Mouse (Mus musculus): ENCODE results near the gene Foxp4. TPM values are rescaled to one million over a fixed set of nuclear protein-coding genes. Genes with fewer than 3 reads are reported as not detected.

The Foxp4 gene
- polyA plus RNA-seq, 1 experiment from 2014 or later = 43.3 TPM

- no peak overlapping the region for H3K4me2 ChIP-seq
- H3K9me3 ChIP-seq = no peaks in the 10 kb centered on the region
- no peak for ATAC-seq (replicated peaks)
- no peak overlapping the region for H3K4me3 ChIP-seq
- WGBS = 79% methylated on average over 5 of the region's 5 CpGs
- peaks cover 30% of the 10 kb centered on the region for H3K4me1 ChIP-seq
- no peaks in the 10 kb centered on the region for H3K36me3 ChIP-seq (replicated peaks)
- H3K27me3 ChIP-seq (replicated peaks) = no peaks in the 10 kb centered on the region
- no peak overlapping the region for H3K9ac ChIP-seq
- no peak overlapping the region for H3K27ac ChIP-seq
These were observed 41.3 kb downstream of the Foxp4 start for GRCm38 (mm10) chr17:47883099-47883498.

DNA sequence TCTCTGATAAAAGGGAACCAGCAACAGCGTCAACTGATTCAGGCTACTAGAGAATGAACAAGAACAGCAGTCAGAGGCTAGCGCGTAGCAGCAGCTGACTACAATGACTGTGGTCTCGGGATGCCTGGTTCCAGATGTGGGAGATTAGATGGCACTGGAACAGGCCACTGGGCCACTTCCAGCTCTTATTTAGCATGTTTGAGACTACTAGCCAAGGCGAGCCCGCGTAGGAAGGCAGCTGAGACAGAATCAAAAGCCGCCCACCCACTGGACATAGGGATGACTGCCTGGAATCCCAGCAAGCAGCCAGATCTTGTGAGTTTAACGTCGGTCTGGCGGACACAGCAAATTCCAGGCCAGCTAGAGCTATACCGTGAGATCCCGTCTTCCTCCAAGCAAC is 43.1 kb downstream of the Foxp4 start:
- H3K9me3 ChIP-seq = no peaks in the 10 kb centered on the region
- 61% methylated on average over 13 of the region's 13 CpGs for WGBS
- H3K4me2 ChIP-seq = no peak overlapping the region
- no peaks in the 10 kb centered on the region for H3K36me3 ChIP-seq (replicated peaks)
- no peak overlapping the region for H3K4me3 ChIP-seq
- no peak overlapping the region for H3K9ac ChIP-seq
- no peak overlapping the region for H3K27ac ChIP-seq
- ATAC-seq (replicated peaks) = no peak
- no peaks in the 10 kb centered on the region for H3K27me3 ChIP-seq (replicated peaks)
- H3K4me1 ChIP-seq = peaks cover 36% of the 10 kb centered on the region

GRCm38 (mm10) chr17:47879207-47879606 is 45.2 kb downstream of the Foxp4 start:
- Histone ChIP-seq H3K27me3 (replicated peaks) (no peaks in the 10 kb centered on the region), H3K4me3 (peak overlapping the region; percentile 43), H3K9me3 (no peaks in the 10 kb centered on the region), H3K27ac (peak overlapping the region; percentile 75), H3K4me2 (peak overlapping the region; percentile 70), H3K9ac (peak overlapping the region; percentile 55; the same call in 1 of the 2 replicates), H3K36me3 (replicated peaks) (0 out of 2 replicates have a peak, but pooled peaks cover 5% of the 10 kb centered on the region), H3K4me1 (peaks cover 52% of the 10 kb centered on the region)
- 22% methylated on average over 3 of the region's 3 CpGs for WGBS
- peak; percentile 18 for ATAC-seq (replicated peaks)

DNA sequence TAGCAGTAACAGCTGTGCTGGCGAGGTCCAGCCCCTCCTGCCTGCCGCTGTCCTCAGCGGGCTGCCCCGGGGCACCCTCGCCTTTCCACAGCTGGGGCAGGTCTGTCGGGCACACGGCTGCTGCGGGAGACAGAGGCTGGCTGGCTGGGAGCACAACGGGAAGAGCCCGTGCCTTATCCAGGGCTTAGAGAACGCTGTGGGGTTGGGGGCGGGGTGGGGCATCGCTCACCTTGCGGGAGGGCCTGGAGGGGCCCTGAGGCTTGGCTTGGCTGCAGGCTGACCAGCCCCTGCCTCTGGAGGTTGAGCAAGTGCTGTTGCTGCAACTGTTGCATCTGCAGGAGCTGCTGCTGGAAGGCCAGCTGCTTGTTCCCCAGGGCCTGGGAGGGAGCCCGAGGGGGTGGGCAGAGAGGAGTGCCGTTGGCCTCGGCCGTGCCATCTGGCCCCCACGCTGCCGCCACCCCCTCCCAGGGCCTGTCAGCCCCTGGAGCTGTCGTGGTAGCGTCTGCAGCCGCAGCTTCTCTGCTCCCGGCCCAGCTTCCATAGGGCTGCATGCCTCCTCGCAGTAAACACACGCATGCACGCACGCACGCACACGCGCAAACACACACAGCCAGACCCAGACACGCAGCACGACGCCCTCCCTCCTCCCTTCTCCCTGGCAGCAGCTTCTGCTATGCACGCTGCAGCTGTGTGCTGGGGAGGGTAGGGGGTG is 45.9 kb downstream of the Foxp4 start:
- Histone ChIP-seq H3K9me3 (no peaks in the 10 kb centered on the region), H3K4me2 (peak overlapping the region; percentile 70), H3K27me3 (replicated peaks) (no peaks in the 10 kb centered on the region), H3K9ac (peak overlapping the region; percentile 55), H3K4me1 (peaks cover 59% of the 10 kb centered on the region), H3K27ac (peak overlapping the region; percentile 75), H3K4me3 (peak overlapping the region; percentile 43), H3K36me3 (replicated peaks) (0 out of 2 replicates have a peak, but pooled peaks cover 5% of the 10 kb centered on the region)
- peak; percentile 82 for ATAC-seq (replicated peaks)
- WGBS = 4% methylated on average over 35 of the region's 35 CpGs

GRCm38 (mm10) chr17:47877715-47878377 is 46.6 kb downstream of the Foxp4 start:
- Histone ChIP-seq H3K27me3 (replicated peaks) (no peaks in the 10 kb centered on the region), H3K4me2 (peak overlapping the region; percentile 70), H3K4me3 (peak overlapping the region; percentile 43), H3K36me3 (replicated peaks) (0 out of 2 replicates have a peak, but pooled peaks cover 5% of the 10 kb centered on the region), H3K9me3 (no peaks in the 10 kb centered on the region), H3K27ac (peak overlapping the region; percentile 75), H3K9ac (peak overlapping the region; percentile 55), H3K4me1 (peaks cover 65% of the 10 kb centered on the region)
- WGBS = 21% methylated on average over 10 of the region's 10 CpGs
- ATAC-seq (replicated peaks) = peak; percentile 31

DNA sequence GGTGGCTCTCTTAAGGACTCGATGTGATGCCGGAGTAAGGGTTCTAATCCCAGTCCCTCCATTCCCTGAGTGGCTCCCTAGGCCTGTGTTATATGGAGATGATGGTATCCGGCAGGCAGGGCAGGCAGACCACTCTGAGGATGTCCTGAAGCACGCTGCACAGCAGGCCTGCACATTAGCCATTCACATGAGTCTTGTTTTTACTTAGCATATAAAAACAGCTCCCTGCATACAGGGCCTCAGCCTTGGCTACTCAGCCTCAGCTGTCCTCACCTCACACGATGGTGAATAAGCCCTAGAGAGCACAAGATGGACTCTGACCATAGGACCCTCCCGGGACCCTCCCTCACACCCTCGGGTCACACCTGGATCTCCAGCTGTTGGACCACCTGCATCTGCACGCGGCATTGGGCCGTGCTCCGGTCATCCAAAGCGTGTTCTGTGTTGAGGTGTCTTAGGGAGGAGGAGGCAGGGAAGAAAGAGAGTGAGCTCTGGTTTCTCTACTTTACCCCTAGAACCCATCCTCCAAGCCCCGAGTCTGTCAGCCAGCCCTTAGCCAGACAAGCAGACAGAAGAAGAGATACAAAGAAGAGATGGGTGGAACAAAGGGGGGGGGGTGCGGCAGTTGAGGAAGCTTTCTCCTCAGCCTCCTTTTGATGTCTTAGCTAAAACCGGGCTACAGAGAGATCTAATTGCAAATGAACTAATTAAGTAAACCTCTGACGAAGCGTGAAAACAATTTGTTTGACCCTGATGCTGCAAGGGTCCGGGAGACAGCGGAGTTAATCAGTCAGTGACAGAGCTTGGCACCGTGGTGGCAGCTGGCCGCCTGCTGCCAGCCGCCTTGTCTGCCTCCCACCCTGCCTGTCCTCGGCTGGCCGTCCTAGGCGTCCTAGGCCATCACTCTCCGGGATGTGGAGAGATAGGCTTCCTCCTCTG is 47.4 kb downstream of the Foxp4 start:
- H3K4me1 ChIP-seq = peaks cover 73% of the 10 kb centered on the region
- no peaks in the 10 kb centered on the region for H3K9me3 ChIP-seq
- no peaks in the 10 kb centered on the region for H3K27me3 ChIP-seq (replicated peaks)
- peak overlapping the region; percentile 75 for H3K27ac ChIP-seq
- 0 out of 2 replicates have a peak, but pooled peaks cover 5% of the 10 kb centered on the region for H3K36me3 ChIP-seq (replicated peaks)
- H3K9ac ChIP-seq = peak overlapping the region; percentile 55
- peak overlapping the region; percentile 70 for H3K4me2 ChIP-seq
- WGBS = 10% methylated on average over 26 of the region's 26 CpGs
- peak overlapping the region; percentile 43 for H3K4me3 ChIP-seq
- no peak for ATAC-seq (replicated peaks)

DNA sequence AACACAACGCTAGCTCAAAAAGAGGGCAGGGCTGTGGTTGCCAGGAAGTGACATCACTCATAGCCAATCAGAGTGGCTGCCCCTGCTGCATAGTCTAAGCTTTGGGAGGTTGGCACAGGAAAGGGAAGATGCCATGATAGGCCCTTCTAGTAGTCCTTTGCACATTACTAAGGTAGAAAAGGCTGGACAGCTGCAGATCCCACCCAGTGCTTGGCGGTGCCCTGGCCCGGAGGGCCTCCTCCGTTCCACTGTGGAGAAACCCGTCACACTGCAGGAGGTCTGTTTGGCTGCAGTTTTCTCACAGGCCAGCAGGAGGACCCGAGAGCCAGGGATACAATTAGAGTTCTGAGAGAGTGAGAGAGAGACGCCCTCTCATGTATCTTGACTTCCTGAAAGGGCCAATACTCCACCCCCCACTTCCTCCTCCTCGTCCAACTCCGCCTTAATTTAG is 51.1 kb downstream of the Foxp4 start:
- H3K27ac ChIP-seq = peak overlapping the region; percentile 82
- H3K36me3 ChIP-seq (replicated peaks) = 0 out of 2 replicates have a peak, but pooled peaks cover 10% of the 10 kb centered on the region
- peaks cover 63% of the 10 kb centered on the region for H3K4me1 ChIP-seq
- H3K9me3 ChIP-seq = no peaks in the 10 kb centered on the region
- H3K9ac ChIP-seq = no peak overlapping the region
- H3K4me3 ChIP-seq = no peak overlapping the region
- WGBS = 10% methylated on average over 9 of the region's 9 CpGs
- H3K27me3 ChIP-seq (replicated peaks) = no peaks in the 10 kb centered on the region
- peak; percentile 31 for ATAC-seq (replicated peaks)
- H3K4me2 ChIP-seq = peak overlapping the region; percentile 33

DNA sequence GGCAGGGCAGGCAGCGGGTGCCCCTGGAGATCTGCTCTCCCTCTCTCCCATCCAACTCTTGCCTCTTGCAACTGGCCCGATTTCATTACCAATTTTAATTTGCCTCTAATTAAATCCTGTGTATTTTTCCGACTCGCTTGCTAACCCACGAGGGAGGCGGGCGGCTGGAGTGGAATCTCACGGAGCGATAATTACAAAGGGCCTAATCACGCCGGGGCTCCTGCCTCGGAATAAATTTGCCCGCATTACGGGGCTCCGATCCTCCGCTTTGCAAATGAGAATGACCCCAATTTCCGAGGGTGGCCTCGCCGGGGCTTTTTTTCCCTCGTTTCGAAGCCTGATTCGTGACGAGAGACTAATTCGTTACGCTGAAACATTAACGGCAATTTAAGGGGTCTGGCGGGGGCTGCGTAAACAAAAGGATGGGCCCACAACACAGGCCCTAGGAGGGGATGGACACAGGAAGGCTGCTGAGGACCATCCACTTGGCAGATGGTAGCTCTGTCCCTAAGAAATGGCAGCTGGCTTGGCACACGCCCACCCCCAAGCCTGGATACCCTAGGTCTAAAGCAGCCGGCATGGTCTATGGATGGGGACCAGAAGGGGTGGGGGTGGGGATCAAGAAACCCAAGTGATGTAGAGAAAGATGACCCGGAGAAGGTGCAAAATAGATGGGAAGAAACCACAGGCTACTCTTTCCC is 52.0 kb downstream of the Foxp4 start:
- peak; percentile 43 for ATAC-seq (replicated peaks)
- 22% methylated on average over 31 of the region's 31 CpGs for WGBS

GRCm38 (mm10) chr17:47869874-47870273 is 54.6 kb downstream of the Foxp4 start:
- Histone ChIP-seq H3K36me3 (replicated peaks) (0 out of 2 replicates have a peak, but pooled peaks cover 5% of the 10 kb centered on the region), H3K4me1 (peaks cover 31% of the 10 kb centered on the region), H3K4me3 (no peak overlapping the region), H3K9ac (no peak overlapping the region), H3K27ac (no peak overlapping the region), H3K9me3 (no peaks in the 10 kb centered on the region), H3K4me2 (no peak overlapping the region), H3K27me3 (replicated peaks) (no peaks in the 10 kb centered on the region)
- ATAC-seq (replicated peaks) = no peak
- 93% methylated on average over 10 of the region's 10 CpGs for WGBS

More for the DNA sequence above, 52.0 kb downstream of the Foxp4 start:
- Histone ChIP-seq H3K27ac (peak overlapping the region; percentile 82), H3K36me3 (replicated peaks) (0 out of 2 replicates have a peak, but pooled peaks cover 10% of the 10 kb centered on the region), H3K9ac (no peak overlapping the region; the same call in 1 of the 2 replicates), H3K4me2 (peak overlapping the region; percentile 24), H3K9me3 (no peaks in the 10 kb centered on the region), H3K27me3 (replicated peaks) (no peaks in the 10 kb centered on the region), H3K4me3 (no peak overlapping the region), H3K4me1 (peaks cover 54% of the 10 kb centered on the region)

GRCm38 (mm10) chr17:47866037-47866436 is 58.4 kb downstream of the Foxp4 start:
- WGBS = 72% methylated on average over 10 of the region's 10 CpGs
- H3K4me3 ChIP-seq = no peak overlapping the region
- 0 out of 2 replicates have a peak, but pooled peaks cover 5% of the 10 kb centered on the region for H3K4me1 ChIP-seq
- H3K27ac ChIP-seq = no peak overlapping the region
- ATAC-seq (replicated peaks) = no peak
- no peak overlapping the region for H3K4me2 ChIP-seq
- H3K9me3 ChIP-seq = no peaks in the 10 kb centered on the region
- H3K27me3 ChIP-seq (replicated peaks) = no peaks in the 10 kb centered on the region
- 0 out of 2 replicates have a peak, but pooled peaks cover 4% of the 10 kb centered on the region for H3K36me3 ChIP-seq (replicated peaks)
- H3K9ac ChIP-seq = no peak overlapping the region

DNA sequence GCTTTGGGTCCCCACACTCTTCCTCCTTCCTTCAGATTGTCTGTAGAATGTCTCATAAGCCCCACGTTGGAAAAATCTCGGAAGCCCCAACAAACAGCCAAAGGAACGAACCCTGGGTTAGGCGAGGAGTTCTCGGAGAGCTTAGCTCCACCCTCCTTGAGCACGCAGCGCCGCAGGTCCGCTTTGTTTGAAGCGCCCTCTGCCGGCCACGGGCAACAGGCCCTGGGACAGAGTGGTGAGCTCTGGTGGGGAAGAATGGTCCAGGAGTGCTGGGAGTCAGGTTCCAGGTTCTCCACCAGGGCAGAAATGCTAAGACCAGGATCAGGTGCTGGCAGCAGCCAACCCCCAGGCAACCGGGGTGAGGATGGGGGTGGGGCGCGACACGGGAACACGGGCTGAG is 59.9 kb downstream of the Foxp4 start:
- H3K36me3 ChIP-seq (replicated peaks) = no peaks in the 10 kb centered on the region
- H3K9me3 ChIP-seq = no peaks in the 10 kb centered on the region
- peak overlapping the region; percentile 32 for H3K4me2 ChIP-seq
- peak; percentile 40 for ATAC-seq (replicated peaks)
- no peak overlapping the region for H3K9ac ChIP-seq
- WGBS = 4% methylated on average over 17 of the region's 17 CpGs
- H3K4me3 ChIP-seq = no peak overlapping the region; the same call in 1 of the 2 replicates
- H3K27me3 ChIP-seq (replicated peaks) = no peaks in the 10 kb centered on the region
- 0 out of 2 replicates have a peak, but pooled peaks cover 5% of the 10 kb centered on the region for H3K4me1 ChIP-seq
- H3K27ac ChIP-seq = no peak overlapping the region

Measured in midbrain, embryonic 15.5 days (tissue).